Mouse (Mus musculus) heart, adult 2 months (tissue): ENCODE data around the gene Rtp3. TPM values are rescaled to one million over a fixed set of nuclear protein-coding genes. Genes with fewer than 3 reads are reported as not detected.
A peak's percentile ranks its signal among the peaks of the same experiment; 100 is the strongest.

Experiments
- DNase-seq, 2 experiments: peaks; one replicate each; pipeline ENCODE4 v3.0.0; 2021
- H3K27ac ChIP-seq: fragments of 200-600 bp; 2 replicates; pipeline ENCODE4 v1.8.1; 2022
- H3K27me3 ChIP-seq: fragments of 200-500 bp; 2 replicates; pipeline ENCODE4 v1.6.1; 2012; ENCODE audit warnings: mild to moderate bottlenecking, low read length, inconsistent platforms, mixed read lengths; ENCODE audit not compliant: control insufficient read depth, insufficient read depth
- H3K36me3 ChIP-seq: fragments of 200-500 bp; 2 replicates; pipeline ENCODE4 v1.6.1; 2012; ENCODE audit warnings: low read length, inconsistent platforms; ENCODE audit not compliant: control insufficient read depth, insufficient read depth
- H3K4me1 ChIP-seq: fragments of 200-500 bp; 2 replicates; pipeline ENCODE4 v1.6.1; 2011; ENCODE audit warnings: low read length; ENCODE audit not compliant: control insufficient read depth, insufficient read depth
- H3K4me3 ChIP-seq: fragments of 200-600 bp; 2 replicates; pipeline ENCODE4 v1.8.1; 2022
- H3K79me2 ChIP-seq: fragments of 200-500 bp; replicated peaks from 2 replicates; pipeline ENCODE4 v1.6.1; 2012; ENCODE audit warnings: mild to moderate bottlenecking, inconsistent platforms, low read length, moderate library complexity, mixed read lengths; ENCODE audit not compliant: control insufficient read depth, insufficient read depth
- H3K9ac ChIP-seq: fragments of 200-500 bp; 2 replicates; pipeline ENCODE4 v1.6.1; 2012; ENCODE audit warnings: low read depth, mild to moderate bottlenecking, control low read depth, inconsistent platforms, low read length, mixed read lengths
- CTCF ChIP-seq: fragments of 200-600 bp; IDR thresholded peaks from 2 replicates; pipeline ENCODE4 v1.8.1; 2022; ENCODE audit warnings: antibody characterized with exemption, mild to moderate bottlenecking, moderate library complexity
- EP300 ChIP-seq: fragments of 200-500 bp; IDR thresholded peaks from 2 replicates; pipeline ENCODE4 v1.6.1; 2011; ENCODE audit warnings: low read depth, low read length, control low read depth; ENCODE audit not compliant: insufficient read depth
- POLR2A ChIP-seq: fragments of 200-500 bp; IDR thresholded peaks from 2 replicates; pipeline ENCODE4 v1.6.1; 2011; ENCODE audit warnings: mild to moderate bottlenecking, low read depth, low read length, control low read depth; ENCODE audit not compliant: insufficient read depth
- WGBS: fragments of 180-500 bp; shearing (Covaris S2); methylation state at CpG from one replicate; pipeline ENCODE4 v1.1.7; 2018; 5-methylcytosine and 5-hydroxymethylcytosine counted together
- intact Hi-C: fragments of 180-260 bp; cut with DNase I; formaldehyde crosslinking; loops from one replicate; pipeline ENCODE4 v1.15.1; 2025
- polyA plus RNA-seq: library from polyadenylated mRNA; depleted of rRNA; stranded (reverse); fragments of >200 nt; gene quantifications from 2 replicates; pipeline ENCODE4 v1.2.3, GENCODE M21; 2012
- total RNA-seq, 2 experiments: library from RNA; stranded (reverse); gene quantifications; 2 replicates each; pipeline ENCODE4 v1.2.3; 2021

The Rtp3 gene
- total and polyA plus RNA-seq, 3 experiments = 3.5 to 7.9 (median 3.8) TPM

DNA sequence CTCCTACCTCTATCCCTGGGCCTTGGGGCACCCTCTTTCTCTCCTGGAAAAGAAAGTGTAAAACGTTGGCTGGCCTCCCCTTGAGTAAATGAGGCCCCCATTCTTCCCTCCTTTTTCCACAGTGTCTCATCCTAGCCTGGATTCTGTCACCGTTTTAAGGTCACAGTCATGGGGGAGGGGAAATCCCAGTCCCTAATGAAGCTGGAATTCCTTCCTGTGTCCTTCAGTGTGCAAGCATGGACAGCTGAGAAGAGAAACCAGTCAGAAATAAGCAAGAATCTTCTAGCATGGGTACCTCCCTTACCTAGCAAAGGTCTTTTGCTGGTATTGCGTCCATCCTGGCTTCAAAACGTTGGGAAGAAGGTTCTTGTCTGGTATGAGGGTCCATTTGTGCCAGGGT, 1.2 kb downstream of the Rtp3 start:
- H3K79me2 ChIP-seq = no peaks in the 10 kb centered on the region
- no peak for DNase-seq
- H3K27ac ChIP-seq = peak overlapping the region; percentile 92
- H3K4me1 ChIP-seq = peaks cover 2% of the 10 kb centered on the region; the same call in 1 of the 2 replicates
- peak overlapping the region; percentile 35; the same call in 1 of the 2 replicates for H3K9ac ChIP-seq
- no peaks in the 10 kb centered on the region for H3K27me3 ChIP-seq
- no peak for TF ChIP-seq POLR2A
- TF ChIP-seq EP300 = no peak
- no peak for TF ChIP-seq CTCF
- no peaks in the 10 kb centered on the region for H3K36me3 ChIP-seq
- intact Hi-C loops = no loop called here
- H3K4me3 ChIP-seq = peak overlapping the region; percentile 57
- 50% methylated on average over 4 of the region's 4 CpGs for WGBS

GRCm38 (mm10) chr9:110988078-110988477, 2.3 kb downstream of the Rtp3 start:
- TF ChIP-seq POLR2A (no peak), CTCF (no peak), EP300 (no peak)
- H3K27ac ChIP-seq = no peak overlapping the region
- intact Hi-C loops = no loop called here
- H3K4me1 ChIP-seq = peaks cover 2% of the 10 kb centered on the region; the same call in 1 of the 2 replicates
- no peak overlapping the region for H3K9ac ChIP-seq
- no peak for DNase-seq
- 83% methylated on average over 3 of the region's 3 CpGs for WGBS
- H3K4me3 ChIP-seq = no peak overlapping the region
- H3K79me2 ChIP-seq = no peaks in the 10 kb centered on the region
- no peaks in the 10 kb centered on the region for H3K36me3 ChIP-seq
- H3K27me3 ChIP-seq = no peaks in the 10 kb centered on the region

- 79% methylated on average over 4 of the region's 4 CpGs for whole genome bisulfite sequencing
- Histone ChIP-seq H3K9ac (no peak overlapping the region), H3K4me3 (no peak overlapping the region), H3K4me1 (peaks cover 2% of the 10 kb centered on the region; the same call in 1 of the 2 replicates), H3K79me2 (no peaks in the 10 kb centered on the region), H3K36me3 (no peaks in the 10 kb centered on the region), H3K27ac (no peak overlapping the region), H3K27me3 (no peaks in the 10 kb centered on the region)
- no peak for TF ChIP-seq POLR2A
- TF ChIP-seq CTCF = no peak
- TF ChIP-seq EP300 = no peak
- intact Hi-C loops = no loop called here
- DNase-seq = no peak
These were observed 3.1 kb downstream of the Rtp3 start for GRCm38 (mm10) chr9:110987331-110987730.

DNA sequence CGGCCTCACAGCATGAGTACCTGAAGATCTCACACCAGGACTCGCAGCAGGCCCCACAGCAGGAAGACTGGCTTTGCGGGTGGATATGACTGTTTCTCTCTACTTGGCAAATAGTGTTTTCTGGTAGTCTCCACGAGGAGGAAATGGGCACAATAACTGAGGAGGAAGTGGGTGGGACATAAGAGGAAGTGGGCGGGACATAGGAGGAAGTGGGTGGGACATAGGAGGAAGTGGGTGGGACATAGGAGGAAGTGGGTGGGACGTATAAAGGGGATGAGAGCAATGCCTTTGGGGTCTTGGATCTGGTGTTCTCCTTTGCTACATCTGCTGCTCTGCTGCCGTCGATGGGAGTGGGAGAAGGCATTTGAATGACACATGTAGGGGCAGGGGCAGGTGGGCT, 4.4 kb downstream of the Rtp3 start:
- 71% methylated on average over 8 of the region's 8 CpGs for WGBS

DNA sequence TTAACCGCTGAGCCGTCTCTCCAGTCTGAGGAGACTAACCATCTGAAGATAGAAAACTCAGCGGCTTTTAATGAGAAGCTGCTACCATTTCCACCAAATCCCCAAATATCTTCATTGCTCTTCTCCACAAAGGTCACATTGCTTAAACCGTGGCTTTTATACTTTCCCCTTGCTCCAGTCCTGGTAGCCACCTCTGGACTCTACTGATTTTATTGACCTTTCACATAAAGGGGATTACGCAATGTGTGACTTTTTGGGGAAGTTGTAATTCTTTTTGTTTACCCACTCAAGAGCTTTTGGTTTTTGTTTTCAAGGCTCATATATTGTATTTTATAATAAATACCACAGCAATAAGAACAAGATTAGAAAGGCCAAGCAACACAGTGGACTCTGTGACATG, 4.8 kb downstream of the Rtp3 start:
- no peaks in the 10 kb centered on the region for H3K27me3 ChIP-seq
- no peak overlapping the region for H3K4me3 ChIP-seq
- 93% methylated on average over 5 of the region's 5 CpGs for WGBS
- intact Hi-C loops = no loop called here
- no peaks in the 10 kb centered on the region for H3K4me1 ChIP-seq
- TF ChIP-seq CTCF (no peak), POLR2A (no peak), EP300 (no peak)
- H3K9ac ChIP-seq = no peak overlapping the region
- no peaks in the 10 kb centered on the region for H3K36me3 ChIP-seq
- H3K79me2 ChIP-seq = no peaks in the 10 kb centered on the region
- DNase-seq = no peak
- H3K27ac ChIP-seq = no peak overlapping the region

More for the DNA sequence above, 4.4 kb downstream of the Rtp3 start:
- Histone ChIP-seq H3K4me3 (no peak overlapping the region), H3K36me3 (no peaks in the 10 kb centered on the region), H3K4me1 (peaks cover 1% of the 10 kb centered on the region; the same call in 1 of the 2 replicates), H3K9ac (no peak overlapping the region), H3K27me3 (no peaks in the 10 kb centered on the region), H3K27ac (no peak overlapping the region), H3K79me2 (no peaks in the 10 kb centered on the region)
- intact Hi-C loops = no loop called here
- TF ChIP-seq EP300 = no peak
- no peak for TF ChIP-seq POLR2A
- no peak for TF ChIP-seq CTCF
- DNase-seq = no peak

DNA sequence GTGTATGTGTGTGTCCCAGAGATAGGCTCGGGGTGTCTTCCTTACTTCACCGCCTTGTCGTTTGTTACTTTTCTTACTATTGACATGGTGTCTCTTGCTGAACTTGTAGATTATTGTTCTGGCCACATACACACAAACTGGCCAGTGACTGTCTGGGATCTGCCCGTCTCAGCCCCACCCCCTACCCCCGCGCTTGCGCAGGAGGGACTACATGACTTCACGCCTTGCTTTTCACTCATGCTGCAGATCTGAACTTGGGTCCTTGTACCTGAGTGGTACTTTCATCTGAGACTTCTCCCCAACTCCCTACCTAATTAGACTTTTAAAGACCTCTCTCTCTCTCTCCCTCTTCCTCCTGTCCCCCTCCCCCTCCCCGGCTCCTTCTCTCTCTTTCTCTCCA, 6.3 kb downstream of the Rtp3 start:
- intact Hi-C loops = no loop called here

More for the DNA sequence above, 6.3 kb downstream of the Rtp3 start:
- no peak for TF ChIP-seq CTCF
- TF ChIP-seq EP300 = no peak
- H3K36me3 ChIP-seq = no peaks in the 10 kb centered on the region
- H3K4me1 ChIP-seq = no peaks in the 10 kb centered on the region
- H3K27ac ChIP-seq = no peak overlapping the region
- H3K4me3 ChIP-seq = no peak overlapping the region
- no peaks in the 10 kb centered on the region for H3K27me3 ChIP-seq
- no peak overlapping the region for H3K9ac ChIP-seq
- H3K79me2 ChIP-seq = no peaks in the 10 kb centered on the region
- DNase-seq = no peak
- WGBS = 95% methylated on average over 9 of the region's 9 CpGs
